8 mouse cellular contexts compared by ENCODE assay signal in genomic region chr9:107618778-107619545, GRCm38 (mm10). TPM values are rescaled to one million over a fixed set of nuclear protein-coding genes. Genes with fewer than 3 reads are reported as not detected.
DNase-seq lines count a peak whose midpoint lies in the region; ATAC-seq and TF ChIP-seq lines count a peak whose summit lies in the region.

No protein-coding gene starts in this region.

- TF ChIP-seq CTCF in olfactory bulb, adult 2 months (IDR thresholded peaks at IDR 0.05; ENCODE audit: insufficient read depth, low read depth, low read length) = no peak

- DNase-seq in cerebellum, adult 9-10 months = peak; percentile 59
- DNase-seq in brain, adult 2 months (ENCODE audit: low read depth, low spot score) = peak; percentile 54
- DNase-seq in heart, postnatal 4 days = peak; percentile 75
- peak; percentile 42 for DNase-seq in liver
- DNase-seq in urinary bladder, postnatal 25 days (ENCODE audit: low spot score) = no peak
- DNase-seq in right cerebral cortex, postnatal 36 days (ENCODE audit: low spot score in 2 of 2) = no peak

- H3K4me1 ChIP-seq in olfactory bulb, adult 2 months (ENCODE audit: control insufficient read depth, insufficient read depth, low read length) = peaks cover 12% of the 10 kb centered on the region; the same call in 1 of the 2 replicates

- H3K27ac ChIP-seq in olfactory bulb, adult 2 months (ENCODE audit: insufficient read depth, low read depth, low read length) = peak overlapping the region; percentile 41; the same call in 1 of the 2 replicates

- H3K4me3 ChIP-seq in olfactory bulb, adult 2 months (ENCODE audit: insufficient read depth, low read depth, low read length) = no peak overlapping the region

- no peak; the same call in 1 of the 2 replicates for ATAC-seq in cerebellum, adult (ENCODE audit: insufficient number of reproducible peaks, low FRiP score, low TSS enrichment)

- WGBS in olfactory bulb, adult 2 months = 43% methylated on average over 13 of the region's 13 CpGs

- no peak for TF ChIP-seq POLR2A in olfactory bulb, adult 2 months (IDR thresholded peaks at IDR 0.05; ENCODE audit: insufficient read depth, low read depth, low read length)

RNA-seq across cellular contexts. Expression of gene Sema3b, which starts 9.9 kb away (rescaled TPM):
- total RNA-seq in heart, postnatal 4 days (2021) = 10 to 100 TPM; 16.2 to 18.8 TPM
- polyA plus RNA-seq in olfactory bulb, adult 2 months (2012; ENCODE audit: insufficient read depth, insufficient read length, low replicate concordance, missing spikeins) = not detected in 2 replicates

RNA-seq across cellular contexts. Expression of gene Gnai2, which starts 16.2 kb away (rescaled TPM):
- 100 to 1,000 TPM; 462 to 469 TPM for total RNA-seq in heart, postnatal 4 days (2021)
- polyA plus RNA-seq in olfactory bulb, adult 2 months (2012; ENCODE audit: insufficient read depth, insufficient read length, low replicate concordance, missing spikeins) = 1,429 TPM in 1 of 2 replicates, not detected in the other

RNA-seq across cellular contexts. Expression of gene Ifrd2, which starts 31.5 kb away (rescaled TPM):
- total RNA-seq in heart, postnatal 4 days (2021) = 10 to 100 TPM; 41.6 to 44.4 TPM
- polyA plus RNA-seq in olfactory bulb, adult 2 months (2012; ENCODE audit: insufficient read depth, insufficient read length, low replicate concordance, missing spikeins) = not detected in 2 replicates

RNA-seq across cellular contexts. Expression of gene Hyal3, which starts 38.3 kb away (rescaled TPM):
- total RNA-seq in heart, postnatal 4 days (2021) = 1 to 10 TPM in 1 of 2 experiments, under 1 TPM in 1; 0.74 to 1.1 TPM
- not detected in 2 replicates for polyA plus RNA-seq in olfactory bulb, adult 2 months (2012; ENCODE audit: insufficient read depth, insufficient read length, low replicate concordance, missing spikeins)

RNA-seq across cellular contexts. Expression of gene Naa80, which starts 40.3 kb away (rescaled TPM):
- 10 to 100 TPM; 12.2 to 12.4 TPM for total RNA-seq in heart, postnatal 4 days (2021)
- polyA plus RNA-seq in olfactory bulb, adult 2 months (2012; ENCODE audit: insufficient read depth, insufficient read length, low replicate concordance, missing spikeins) = not detected in 2 replicates

Comparison
In these comparisons a context has a peak if more than half of its experiments do, and no peak if none do; other contexts are left out.
1. DNase-seq: peak in cerebellum, adult 9-10 months (single experiment), brain, adult 2 months (single experiment), heart, postnatal 4 days (single experiment) and liver (single experiment); none in urinary bladder, postnatal 25 days (single experiment) and right cerebral cortex, postnatal 36 days (0 of 2).